Mouse (Mus musculus) kidney, postnatal 25 days (tissue): ENCODE measurements around the gene Add3.

Experiments
- DNase-seq, 2 experiments: peaks; one replicate each; pipeline ENCODE4 v3.0.0; 2021; ENCODE audit warnings: mixed read lengths in 2 of 2

Add3 gene

GRCm38 (mm10) chr19:53166367-53166766, 26.1 kb downstream of the Add3 start:
- DNase-seq: no peak

- no peak for DNase-seq
Measured at GRCm38 (mm10) chr19:53168576-53168975, 28.3 kb downstream of the Add3 start.

GRCm38 (mm10) chr19:53170651-53171050, 30.4 kb downstream of the Add3 start:
- DNase-seq: no peak

- no peak for DNase-seq
Measured at GRCm38 (mm10) chr19:53174034-53174433, 33.8 kb downstream of the Add3 start.

GRCm38 (mm10) chr19:53175550-53175949, 35.3 kb downstream of the Add3 start:
- DNase-seq: no peak

GRCm38 (mm10) chr19:53176518-53176917, 36.3 kb downstream of the Add3 start:
- DNase-seq: no peak

- DNase-seq: no peak
Measured at GRCm38 (mm10) chr19:53178611-53179528, 38.6 kb downstream of the Add3 start.

GRCm38 (mm10) chr19:53180168-53180803, 40.0 kb downstream of the Add3 start:
- peak in 1 of 2 experiments; percentile 54 for DNase-seq

GRCm38 (mm10) chr19:53181003-53181861, 41.0 kb downstream of the Add3 start:
- DNase-seq: peak; percentile 65 to 86

GRCm38 (mm10) chr19:53183620-53184019, 43.4 kb downstream of the Add3 start:
- DNase-seq: peak in 1 of 2 experiments; percentile 49

- DNase-seq: no peak
Measured at GRCm38 (mm10) chr19:53184216-53184615, 44.0 kb downstream of the Add3 start.

GRCm38 (mm10) chr19:53184911-53185310, 44.7 kb downstream of the Add3 start:
- no peak for DNase-seq

GRCm38 (mm10) chr19:53185486-53186134, 45.4 kb downstream of the Add3 start:
- peak in 1 of 2 experiments; percentile 45 for DNase-seq

- DNase-seq: peak; percentile 31 to 50
Measured at GRCm38 (mm10) chr19:53186456-53186855, 46.2 kb downstream of the Add3 start.

GRCm38 (mm10) chr19:53187533-53187932, 47.3 kb downstream of the Add3 start:
- DNase-seq: no peak

GRCm38 (mm10) chr19:53188186-53188585, 47.9 kb downstream of the Add3 start:
- DNase-seq: no peak

GRCm38 (mm10) chr19:53188724-53189220, 48.5 kb downstream of the Add3 start:
- no peak for DNase-seq

- no peak for DNase-seq
Measured at GRCm38 (mm10) chr19:53189736-53190135, 49.5 kb downstream of the Add3 start.

GRCm38 (mm10) chr19:53190232-53190631, 50.0 kb downstream of the Add3 start:
- DNase-seq: no peak

GRCm38 (mm10) chr19:53191867-53192487, 51.7 kb downstream of the Add3 start:
- DNase-seq: no peak

- DNase-seq: no peak
Measured at GRCm38 (mm10) chr19:53193190-53193589, 52.9 kb downstream of the Add3 start.
